Mouse (Mus musculus) colon, adult 2 months (tissue): ENCODE measurements around the gene Nprl2. TPM values are rescaled to one million over a fixed set of nuclear protein-coding genes. Genes with fewer than 3 reads are reported as not detected.

Experiments
- polyA plus RNA-seq: library from polyadenylated mRNA; depleted of rRNA; stranded (reverse); fragments of >200 nt; gene quantifications from 2 replicates; pipeline ENCODE4 v1.2.3, GENCODE M21; 2012; rRNA removed

Gene Nprl2
- 26.5 and 29.3 TPM in 2 replicates for polyA plus RNA-seq

DNA sequence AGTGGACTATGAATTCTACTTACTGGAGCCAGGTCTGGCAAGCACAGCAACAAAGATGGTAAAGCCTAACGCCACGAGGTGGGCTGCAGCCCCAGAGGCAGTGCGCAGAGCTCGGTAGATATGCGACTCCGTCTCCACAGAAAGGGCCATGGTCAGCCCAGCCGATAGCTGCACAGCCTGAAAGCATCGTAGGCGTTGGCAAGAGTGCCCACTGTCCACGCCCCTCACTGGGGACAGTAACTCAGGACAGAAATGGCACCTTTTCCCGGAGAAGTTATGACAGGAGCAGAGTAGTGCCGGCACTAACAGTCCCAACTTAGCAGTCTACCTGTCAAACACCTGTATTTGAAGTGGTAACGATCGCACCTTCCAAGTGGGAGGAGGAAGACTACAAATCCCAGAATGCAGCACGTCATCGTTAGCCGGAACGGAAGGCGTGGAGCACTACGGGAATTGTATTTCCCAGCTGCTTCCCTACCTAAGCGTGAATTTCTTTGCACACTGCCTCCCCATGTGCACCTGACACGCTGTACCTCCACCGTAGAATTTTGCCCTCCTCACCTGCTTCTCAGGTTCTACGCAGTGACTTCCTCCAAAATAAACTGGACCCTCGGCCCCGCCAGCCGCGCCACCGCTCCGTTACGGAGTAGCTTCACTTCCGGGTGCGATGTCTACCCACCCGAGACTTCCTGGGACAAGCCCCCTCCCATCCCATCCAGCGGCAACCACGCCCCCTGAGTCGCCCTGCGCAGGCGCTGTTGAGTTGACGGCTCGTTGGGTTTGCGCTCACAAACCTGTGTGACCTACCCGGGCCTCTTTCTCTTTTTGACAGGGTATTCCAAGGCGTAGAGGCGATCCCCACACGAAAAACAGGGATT lies at the start of gene Nprl2, which contains the start of gene Cyb561d2:
Nprl2 (plus strand) TSS at position 753 of the 878 bp plus-strand sequence.
Cyb561d2 (minus strand) TSS at position 720 of the 878 bp plus-strand sequence.

GRCm38 (mm10) chr9:107533791-107534407 lies 8.1 kb upstream of the Nprl2 start, which contains the start of gene Tmem115:
Gene Tmem115, plus strand, starts transcription at chr9:107533945.

GRCm38 (mm10) chr9:107547026-107547425 lies 5.0 kb downstream of the Nprl2 start, which contains the start of gene Zmynd10:
Gene Zmynd10, plus strand, starts transcription at chr9:107547298.

GRCm38 (mm10) chr9:107551117-107551889 lies 9.3 kb downstream of the Nprl2 start, which contains the start of gene Rassf1:
Gene Rassf1, plus strand, starts transcription at chr9:107551555.

GRCm38 (mm10) chr9:107563029-107563581 lies 21.1 kb downstream of the Nprl2 start, which contains the start of gene Tusc2:
Gene Tusc2, plus strand, starts transcription at chr9:107563255.

GRCm38 (mm10) chr9:107567702-107568319 lies 25.8 kb downstream of the Nprl2 start, which contains the start of gene Hyal2:
Gene Hyal2, plus strand, starts transcription at chr9:107567945.

DNA sequence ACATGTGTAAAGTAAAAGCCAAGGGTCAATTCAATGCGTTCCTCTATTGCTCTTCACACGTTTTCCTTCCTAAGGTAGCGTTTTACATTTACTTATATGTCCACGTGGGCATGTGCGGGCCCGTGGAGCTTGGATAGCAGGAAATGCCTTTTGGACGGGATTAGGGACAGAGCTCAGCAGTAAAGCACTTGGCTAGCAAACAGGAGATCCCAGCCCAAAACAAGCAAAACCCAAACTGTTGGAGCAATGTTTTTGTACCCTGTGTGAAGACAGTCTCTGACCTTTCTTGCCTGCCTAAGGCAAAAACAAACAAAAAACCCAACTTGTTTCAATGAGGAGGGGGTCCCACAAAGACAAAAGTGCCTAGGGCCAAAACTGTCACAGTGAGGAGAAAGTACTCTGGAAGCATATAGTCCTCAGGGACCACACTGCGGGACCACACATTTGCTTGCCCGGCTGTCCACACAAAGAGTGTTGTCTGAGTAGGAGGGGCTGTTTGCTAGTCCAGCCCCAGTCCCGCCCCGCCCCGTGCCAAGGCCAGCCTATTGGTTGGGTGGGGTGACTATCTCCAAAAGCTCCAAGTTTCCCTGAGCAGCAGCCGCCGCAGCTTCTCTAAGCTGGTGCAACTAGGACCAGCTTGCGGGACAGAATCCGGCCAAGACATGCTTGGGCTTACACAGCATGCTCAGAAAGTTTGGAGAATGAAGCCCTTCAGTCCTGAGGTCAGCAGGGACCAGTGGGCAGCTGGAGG lies 34.5 kb downstream of the Nprl2 start, which contains the start of gene Hyal1:
Hyal1 (plus strand) TSS at position 571 of the 751 bp plus-strand sequence.

DNA sequence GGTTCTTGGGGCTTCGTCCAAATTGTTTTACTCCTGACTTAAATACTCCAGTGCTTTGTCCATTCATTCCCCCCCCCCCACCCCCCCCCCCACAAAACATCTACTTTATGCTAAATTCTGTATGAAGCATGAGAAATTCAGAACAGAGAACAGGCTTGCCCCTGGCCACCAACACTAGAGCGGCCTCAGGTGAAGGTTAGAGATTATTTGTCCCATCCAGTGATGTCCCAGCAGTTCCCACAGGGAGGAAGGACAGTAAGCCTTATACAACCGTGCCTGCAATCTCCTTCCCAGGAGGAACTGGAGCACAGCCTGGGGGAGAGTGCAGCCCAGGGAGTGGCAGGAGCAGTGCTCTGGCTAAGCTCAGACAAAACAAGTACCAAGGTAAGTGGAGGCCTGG lies 36.6 kb downstream of the Nprl2 start, which contains the start of gene Naa80:
Naa80 (plus strand) TSS at position 301 of the 400 bp plus-strand sequence.

DNA sequence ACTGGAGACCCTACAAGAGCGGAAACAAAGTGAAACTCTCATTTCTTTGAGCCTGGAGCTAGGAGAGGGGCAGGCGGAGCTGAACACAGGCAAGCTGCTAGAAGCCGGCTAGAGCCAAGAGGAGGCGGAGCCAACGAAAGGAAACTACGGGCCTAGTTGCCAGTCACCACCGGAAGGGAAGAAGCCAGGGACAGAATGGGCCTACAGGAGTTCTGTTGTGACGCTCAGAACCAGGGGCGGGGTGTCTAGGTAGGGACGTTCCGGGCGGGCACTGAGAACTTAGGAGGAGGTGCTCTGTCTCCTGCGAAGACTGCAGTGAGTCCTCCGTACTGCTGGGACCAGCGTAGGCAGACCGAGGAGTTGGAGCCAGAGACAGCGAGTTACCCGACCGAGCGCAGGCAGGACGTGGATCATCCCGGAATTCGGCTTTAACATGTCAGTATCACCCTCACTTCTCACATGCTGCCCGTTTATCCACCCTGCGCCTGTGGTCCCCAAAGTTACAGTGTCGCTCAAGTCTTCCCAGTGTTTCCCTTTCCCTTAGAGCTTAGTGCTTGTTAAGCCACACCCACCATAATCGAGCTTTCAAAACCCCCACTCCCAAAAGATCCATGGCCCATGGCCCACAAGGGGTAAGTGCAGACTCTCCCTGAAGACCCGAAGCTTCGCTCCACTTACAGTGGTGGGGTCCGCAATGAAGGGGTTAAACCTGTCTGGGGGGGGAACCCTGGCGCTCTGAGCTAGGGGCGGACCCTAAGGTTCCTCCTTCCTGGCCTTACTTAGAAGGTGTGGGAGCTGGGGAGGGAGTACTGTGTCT lies 38.7 kb downstream of the Nprl2 start, which contains the start of gene Hyal3:
Hyal3 (plus strand) TSS at position 318 of the 817 bp plus-strand sequence.

DNA sequence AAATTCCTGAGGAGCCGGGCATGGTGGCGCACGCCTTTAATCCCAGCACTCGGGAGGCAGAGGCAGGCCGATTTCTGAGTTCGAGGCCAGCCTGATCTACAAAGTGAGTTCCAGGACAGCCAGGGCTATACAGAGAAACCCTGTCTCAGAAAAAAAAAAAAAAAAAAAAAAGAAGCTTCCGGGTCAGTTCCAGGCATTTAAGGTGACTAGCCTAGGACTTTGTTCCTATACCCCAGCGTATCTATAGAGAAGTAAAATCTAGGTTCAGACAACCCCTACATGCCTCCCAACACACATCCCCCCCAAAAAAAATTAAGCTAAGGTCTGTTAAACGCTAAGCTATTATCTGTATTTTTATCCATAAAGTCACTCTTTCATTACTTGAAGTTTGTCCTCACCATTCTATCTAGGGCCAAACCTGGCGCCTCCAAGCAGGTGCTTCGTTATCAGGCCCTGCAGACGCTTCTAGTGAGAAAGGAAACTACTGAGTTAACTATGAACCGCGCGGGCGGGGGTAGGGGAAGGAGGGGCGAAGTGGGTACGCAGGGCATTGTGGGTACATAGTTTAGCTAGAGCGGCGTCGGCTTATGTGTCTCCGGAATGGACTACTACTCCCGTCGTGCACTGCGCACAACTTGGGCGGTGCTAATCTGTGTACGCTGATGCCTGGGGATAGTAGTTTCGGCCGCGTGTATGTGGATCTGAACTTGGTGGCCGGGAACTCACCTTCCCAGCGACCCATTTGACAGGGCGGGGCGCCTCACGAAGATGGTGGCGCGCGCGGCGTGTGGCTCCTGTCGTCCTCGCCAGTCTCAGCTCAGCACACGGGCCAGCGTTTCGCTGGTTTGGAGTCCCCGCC lies 45.2 kb downstream of the Nprl2 start, which contains the start of gene Ifrd2:
Ifrd2 (plus strand) TSS at position 669 of the 859 bp plus-strand sequence.

Other genes starting within 250 kb of the Nprl2 start
- 26.1 and 27.6 TPM in 2 replicates for gene Cish, start 246.2 kb upstream of the Nprl2 start, polyA plus RNA-seq
- gene Hemk1, start 203.9 kb upstream of the Nprl2 start, polyA plus RNA-seq, result 18.1 and 18.8 TPM in 2 replicates
- gene 6430571L13Rik, start 201.6 kb upstream of the Nprl2 start, polyA plus RNA-seq, result 0.26 and 0.27 TPM in 2 replicates
- gene Cacna2d2, start 142.6 kb upstream of the Nprl2 start, polyA plus RNA-seq, result 20.0 and 33.9 TPM in 2 replicates
- gene Tmem115, start 8.3 kb upstream of the Nprl2 start, polyA plus RNA-seq, result 73.8 and 95.5 TPM in 2 replicates
- 37.4 and 58.8 TPM in 2 replicates for gene Cyb561d2, start within 50 bp of the Nprl2 start, polyA plus RNA-seq
- gene Zmynd10, start 5.1 kb downstream of the Nprl2 start, polyA plus RNA-seq, result 0.41 and 0.65 TPM in 2 replicates
- 27.3 and 28.5 TPM in 2 replicates for gene Rassf1, start 9.3 kb downstream of the Nprl2 start, polyA plus RNA-seq
- gene Tusc2, start 21.0 kb downstream of the Nprl2 start, polyA plus RNA-seq, result 78.3 and 101 TPM in 2 replicates
- 91.7 and 94.5 TPM in 2 replicates for gene Hyal2, start 25.7 kb downstream of the Nprl2 start, polyA plus RNA-seq
- 4.4 and 5.2 TPM in 2 replicates for gene Hyal1, start 34.7 kb downstream of the Nprl2 start, polyA plus RNA-seq
- 53.5 and 65.8 TPM in 2 replicates for gene Naa80, start 36.7 kb downstream of the Nprl2 start, polyA plus RNA-seq
- 0.96 and 0.98 TPM in 2 replicates for gene Hyal3, start 38.6 kb downstream of the Nprl2 start, polyA plus RNA-seq
- gene Ifrd2, start 45.4 kb downstream of the Nprl2 start, polyA plus RNA-seq, result 62.5 and 65.0 TPM in 2 replicates
- 93.4 and 98.5 TPM in 2 replicates for gene Sema3b, start 67.0 kb downstream of the Nprl2 start, polyA plus RNA-seq
- 562 and 599 TPM in 2 replicates for gene Gnai2, start 93.1 kb downstream of the Nprl2 start, polyA plus RNA-seq
- 0.81 and 7.5 TPM in 2 replicates for gene Slc38a3, start 127.3 kb downstream of the Nprl2 start, polyA plus RNA-seq
- gene Gnat1, start 137.5 kb downstream of the Nprl2 start, polyA plus RNA-seq, result 0.14 TPM in 1 of 2 replicates, not detected in the other
- gene Sema3f, start 168.2 kb downstream of the Nprl2 start, polyA plus RNA-seq, result 76.2 and 89.6 TPM in 2 replicates
- 40.9 and 42.4 TPM in 2 replicates for gene Rbm5, start 228.8 kb downstream of the Nprl2 start, polyA plus RNA-seq